Mouse (Mus musculus) liver, postnatal 0 days (tissue): ENCODE results near the gene Gp5. TPM values are rescaled to one million over a fixed set of nuclear protein-coding genes. Genes with fewer than 3 reads are reported as not detected.
"Not testable (repeated sequence)": the region's sequence is repeated elsewhere in the genome, so short reads cannot be mapped to it uniquely, and the experiment has no call there.

ENCODE experiments used
- ATAC-seq: fragments of 200-750 bp; cut with Nextera tagmentation; 2 replicates; pipeline ENCODE4 v1.8.0; 2017; ENCODE audit warnings: mild to moderate bottlenecking, moderate library complexity
- DNase-seq: peaks from one replicate; pipeline ENCODE4 v3.0.0-alpha.2; 2016
- H3K27ac ChIP-seq: fragments of 300-500 bp; sonication (generic); 2 replicates; pipeline ENCODE4 v1.5.1; 2014; ENCODE audit warnings: antibody characterized with exemption, moderate library complexity, mild to moderate bottlenecking, low read depth
- H3K27me3 ChIP-seq: fragments of 300-500 bp; sonication (generic); 2 replicates; pipeline ENCODE4 v1.6.1; 2014; ENCODE audit warnings: low read length, control low read depth, mixed read lengths; ENCODE audit not compliant: insufficient read depth
- H3K36me3 ChIP-seq: fragments of 300-500 bp; sonication (generic); replicated peaks from 2 replicates; pipeline ENCODE4 v1.6.1; 2014; ENCODE audit warnings: mild to moderate bottlenecking, control low read depth, low read length, moderate library complexity, mixed read lengths; ENCODE audit not compliant: insufficient read depth
- H3K4me1 ChIP-seq: fragments of 300-500 bp; sonication (generic); 2 replicates; pipeline ENCODE4 v1.6.1; 2014; ENCODE audit warnings: antibody characterized with exemption, mild to moderate bottlenecking, control low read depth; ENCODE audit not compliant: insufficient read depth
- H3K4me2 ChIP-seq: fragments of 300-500 bp; sonication (generic); 2 replicates; pipeline ENCODE4 v1.6.1; 2014; ENCODE audit warnings: low read depth, mild to moderate bottlenecking, low read length, moderate library complexity, mixed read lengths
- H3K4me3 ChIP-seq: fragments of 300-500 bp; sonication (generic); 2 replicates; pipeline ENCODE4 v1.5.1; 2014; ENCODE audit warnings: low read depth, low read length
- H3K9ac ChIP-seq: fragments of 300-500 bp; sonication (generic); replicated peaks from 2 replicates; pipeline ENCODE4 v1.6.1; 2014; ENCODE audit warnings: mild to moderate bottlenecking, moderate library complexity
- H3K9me3 ChIP-seq: fragments of 300-500 bp; sonication (generic); 2 replicates; pipeline ENCODE4 v1.6.1; 2016; ENCODE audit warnings: mild to moderate bottlenecking, control low read depth, low read length, mixed read lengths
- CTCF ChIP-seq: sonication (generic); IDR thresholded peaks from 2 replicates; pipeline ENCODE4 v1.5.1; 2016; ENCODE audit warnings: antibody characterized with exemption, low read depth
- EP300 ChIP-seq: IDR thresholded peaks from 2 replicates; pipeline ENCODE4 v1.6.1; 2016; ENCODE audit warnings: antibody characterized with exemption, low read depth, mild to moderate bottlenecking
- WGBS: fragments of 180-500 bp; shearing (Covaris S2); extraction: QIAGEN DNeasy Blood & Tissue Kit; methylation state at CpG from one replicate; pipeline ENCODE4 v1.1.7; 2014; ENCODE audit not compliant: insufficient replicate concordance; 5-methylcytosine and 5-hydroxymethylcytosine counted together
- polyA plus RNA-seq: library from polyadenylated mRNA; unstranded; fragments of >200 nt; fragmentation: Nextera tagmentation; extraction: Ambion mirVana; gene quantifications from 2 replicates; pipeline ENCODE4 v1.2.1, GENCODE M21; 2015

Gene Gp5
- polyA plus RNA-seq = 17.5 and 17.7 TPM in 2 replicates

DNA sequence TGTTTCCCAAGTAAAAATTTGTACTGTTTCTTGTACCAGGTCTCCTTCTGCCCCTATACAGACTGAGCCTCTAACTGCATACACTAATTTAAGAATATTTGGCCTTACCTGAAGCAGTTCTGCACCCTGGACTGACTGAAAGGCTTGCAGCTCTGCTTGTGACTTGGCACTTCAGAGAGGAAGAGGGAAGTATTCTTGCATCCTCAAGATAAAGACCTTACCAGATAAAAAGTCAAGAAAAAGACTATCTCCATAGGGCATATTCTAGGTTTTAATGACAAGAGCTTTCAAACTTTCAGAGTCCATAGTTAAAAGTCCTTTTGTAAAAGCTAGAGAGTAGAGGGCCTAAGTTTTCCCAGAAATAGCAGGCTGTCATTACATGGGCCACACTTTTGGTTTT, at the start of gene Gp5:
Gene Gp5 (minus strand): TSS at position 133 of the 400 bp plus-strand sequence.
- Histone ChIP-seq H3K36me3 (peaks cover 5% of the 10 kb centered on the region; the same call in 1 of the 2 replicates), H3K9me3 (no peaks in the 10 kb centered on the region), H3K27me3 (peaks cover 35% of the 10 kb centered on the region), H3K9ac (0 out of 2 replicates have a peak within 1 kb of the TSS, but pooled peaks have one; percentile 55), H3K4me2 (peak within 1 kb of the TSS; percentile 95), H3K4me1 (peaks cover 19% of the 10 kb centered on the region), H3K27ac (no peak within 1 kb of the TSS), H3K4me3 (peak within 1 kb of the TSS; percentile 63)
- ATAC-seq (peak; percentile 14; the same call in 1 of the 2 replicates), DNase-seq (no peak)
- no peak for TF ChIP-seq CTCF
- peak; percentile 74 for TF ChIP-seq EP300

DNA sequence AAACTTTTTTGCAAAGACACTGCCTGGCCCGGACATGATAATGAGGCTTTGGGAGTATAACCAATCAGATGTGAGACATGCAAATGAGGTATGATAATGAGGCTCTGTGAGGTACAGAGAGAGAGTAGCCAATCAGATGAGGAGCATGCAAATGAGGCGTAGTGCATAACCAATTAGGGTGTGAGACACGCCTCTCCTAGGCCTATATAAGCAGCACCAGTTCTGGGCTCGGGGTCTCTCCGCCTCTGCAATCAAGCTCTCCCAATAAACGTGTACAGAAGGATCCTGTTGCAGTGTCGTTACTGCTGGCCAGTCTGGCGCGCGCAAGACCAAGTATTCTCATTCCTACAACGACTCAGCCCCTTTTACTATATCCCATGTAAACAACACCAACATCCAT, 42.9 kb upstream of the Gp5 start:
- H3K27ac ChIP-seq, H3K4me1 ChIP-seq, DNase-seq, H3K9me3 ChIP-seq, ATAC-seq, H3K4me2 ChIP-seq, H3K27me3 ChIP-seq, H3K4me3 ChIP-seq, H3K9ac ChIP-seq: not testable (repeated sequence)
- H3K36me3 ChIP-seq = peaks cover 39% of the 10 kb centered on the region
- 93% methylated on average over 11 of the region's 11 CpGs for WGBS

DNA sequence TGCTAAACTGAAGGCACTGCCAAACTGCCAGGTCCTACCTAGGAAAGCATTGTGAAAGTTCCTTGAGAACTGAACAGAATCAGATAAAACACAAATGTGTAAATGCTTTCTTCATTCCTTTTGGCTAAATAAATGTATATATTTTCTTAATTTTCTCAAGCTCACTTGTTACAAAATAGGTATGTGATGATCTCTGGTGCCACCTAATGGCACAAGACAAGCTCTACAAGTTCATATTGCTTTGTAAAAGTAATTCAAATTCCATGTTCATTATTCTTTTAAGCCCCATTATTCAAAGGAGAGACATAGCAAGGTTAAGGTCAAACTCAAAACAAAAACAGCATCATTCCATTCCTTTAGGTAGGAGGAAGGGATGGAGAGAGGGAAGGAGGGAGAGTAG, 3.7 kb upstream of the Gp5 start:
- ATAC-seq = no peak
- no peak overlapping the region for H3K4me2 ChIP-seq

DNA sequence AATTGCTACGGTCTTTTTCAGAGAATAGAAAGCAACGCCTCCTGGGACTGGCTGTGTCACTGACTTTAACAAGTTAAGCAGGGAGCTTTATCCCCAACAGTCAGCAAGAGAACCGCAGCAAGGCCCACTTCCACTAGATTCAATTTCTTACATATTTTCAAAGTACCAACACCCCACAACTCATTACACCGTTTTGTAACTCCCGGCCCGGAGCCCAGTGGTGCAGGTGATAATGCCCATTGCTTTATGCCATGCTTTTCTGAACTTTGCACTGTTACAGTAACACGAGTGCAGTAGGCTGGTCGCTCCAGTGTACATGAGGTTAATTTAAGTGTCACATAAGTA, 436 bp downstream of the Gp5 start:
- Histone ChIP-seq H3K36me3 (peaks cover 2% of the 10 kb centered on the region; the same call in 1 of the 2 replicates), H3K4me3 (no peak overlapping the region), H3K27ac (no peak overlapping the region), H3K4me1 (peaks cover 19% of the 10 kb centered on the region), H3K9me3 (no peaks in the 10 kb centered on the region), H3K9ac (no peak overlapping the region), H3K4me2 (peak overlapping the region; percentile 95; the same call in 1 of the 2 replicates), H3K27me3 (peaks cover 35% of the 10 kb centered on the region)
- DNase-seq (no peak), ATAC-seq (no peak)
- 40% methylated on average over 8 of the region's 8 CpGs for WGBS
- no peak for TF ChIP-seq CTCF
- TF ChIP-seq EP300 = no peak

More for the DNA sequence above, 3.7 kb upstream of the Gp5 start:
- Histone ChIP-seq H3K9me3 (no peaks in the 10 kb centered on the region), H3K27me3 (peaks cover 9% of the 10 kb centered on the region; the same call in 1 of the 2 replicates), H3K9ac (no peak overlapping the region), H3K4me1 (peaks cover 6% of the 10 kb centered on the region), H3K4me3 (no peak overlapping the region), H3K27ac (no peak overlapping the region), H3K36me3 (peaks cover 26% of the 10 kb centered on the region)
- TF ChIP-seq EP300 (no peak), CTCF (peak; percentile 66)
- DNase-seq = no peak

DNA sequence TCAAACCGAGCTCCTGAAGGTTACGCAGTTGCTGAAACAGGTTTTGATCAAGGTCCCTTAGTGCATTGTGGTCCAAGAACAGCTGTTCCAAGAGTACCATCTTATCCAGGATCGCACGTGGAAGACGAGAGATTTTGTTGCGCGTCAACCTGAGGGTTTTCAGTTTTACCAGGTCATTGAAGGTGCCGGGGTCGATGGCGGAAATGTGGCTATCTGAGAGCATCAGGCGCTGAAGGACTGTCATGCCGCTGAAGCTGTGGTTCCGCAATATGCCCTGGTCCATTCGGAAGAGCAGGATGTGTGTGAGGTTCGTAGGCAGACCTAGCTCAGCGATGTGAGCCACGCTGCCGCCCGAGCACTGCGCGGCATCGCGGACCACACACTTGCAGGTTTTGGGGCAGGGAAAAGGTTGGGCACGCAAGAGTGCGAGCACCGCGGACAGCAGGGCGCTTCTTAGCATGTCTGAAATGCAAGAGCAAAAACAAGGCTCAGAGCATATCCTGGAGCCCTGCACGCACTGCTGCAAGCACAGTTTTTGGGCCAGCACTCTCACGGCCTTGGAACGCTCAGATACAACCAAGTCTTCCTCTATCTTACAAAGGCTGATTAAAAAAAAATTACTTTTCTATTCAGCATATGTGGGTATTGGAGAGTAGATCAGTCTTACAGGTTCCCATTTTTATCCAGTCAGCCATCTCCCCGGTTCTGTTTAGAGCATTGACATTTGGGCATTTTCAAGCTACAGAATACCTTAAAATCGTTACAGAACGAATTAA, 996 bp downstream of the Gp5 start:
- H3K4me2 ChIP-seq = peak overlapping the region; percentile 95
- H3K36me3 ChIP-seq = no peaks in the 10 kb centered on the region; the same call in 1 of the 2 replicates
- H3K4me1 ChIP-seq = peaks cover 19% of the 10 kb centered on the region
- peak overlapping the region; percentile 63 for H3K4me3 ChIP-seq
- DNase-seq = no peak
- H3K27ac ChIP-seq = no peak overlapping the region
- 3% methylated on average over 34 of the region's 34 CpGs for WGBS
- peak; percentile 18 for ATAC-seq
- peaks cover 35% of the 10 kb centered on the region for H3K27me3 ChIP-seq
- no peaks in the 10 kb centered on the region for H3K9me3 ChIP-seq
- TF ChIP-seq EP300 (no peak), CTCF (no peak)
- peak overlapping the region; percentile 55; the same call in 1 of the 2 replicates for H3K9ac ChIP-seq

DNA sequence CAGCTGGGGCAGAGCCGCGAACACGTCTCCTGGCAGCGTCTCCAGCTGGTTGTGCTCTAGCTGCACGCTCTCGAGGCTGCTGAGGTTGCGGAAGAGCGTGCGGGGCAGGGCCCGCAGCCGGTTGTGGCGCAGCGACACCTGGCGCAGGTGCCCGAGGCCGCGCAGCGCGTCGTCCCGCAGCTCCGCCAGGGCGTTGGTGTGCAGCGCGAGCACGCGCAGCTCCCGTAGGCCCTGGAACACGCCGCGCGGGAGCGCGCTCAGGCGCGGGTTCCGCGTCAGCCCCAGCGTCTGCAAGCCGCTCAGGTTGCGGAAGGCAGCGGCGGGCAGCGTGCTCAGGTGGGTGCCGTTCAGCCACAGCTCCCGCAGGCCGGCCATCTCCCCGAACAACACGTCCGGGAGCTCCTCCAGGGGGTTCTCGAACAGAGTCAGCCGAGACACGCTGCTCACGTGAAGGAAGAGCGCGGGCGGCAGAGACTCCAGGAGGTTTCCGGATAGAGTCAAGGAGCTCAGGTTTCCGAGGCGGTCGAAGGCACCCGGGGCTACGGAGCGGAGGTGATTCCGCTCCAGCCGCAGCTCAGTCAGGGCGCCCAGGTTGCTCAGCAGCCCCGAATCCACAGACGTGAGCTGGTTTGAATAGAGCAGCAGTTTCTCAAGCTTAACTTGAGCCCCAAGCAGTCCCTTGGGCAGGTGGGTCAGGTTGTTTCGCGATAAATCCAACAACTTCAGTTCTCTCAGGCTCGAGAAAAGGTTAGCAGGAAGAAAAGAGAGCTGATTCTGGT, 1.8 kb downstream of the Gp5 start:
- ATAC-seq = peak; percentile 69
- no peak for TF ChIP-seq EP300
- TF ChIP-seq CTCF = peak; percentile 21; the same call in 1 of the 2 replicates
- H3K4me1 ChIP-seq = peaks cover 19% of the 10 kb centered on the region
- peak overlapping the region; percentile 55 for H3K9ac ChIP-seq
- 2% methylated on average over 64 of the region's 72 CpGs for WGBS
- H3K4me2 ChIP-seq = peak overlapping the region; percentile 95
- peaks cover 35% of the 10 kb centered on the region for H3K27me3 ChIP-seq
- no peaks in the 10 kb centered on the region; the same call in 1 of the 2 replicates for H3K36me3 ChIP-seq
- peak overlapping the region; percentile 63 for H3K4me3 ChIP-seq
- peak; percentile 65 for DNase-seq
- no peak overlapping the region for H3K27ac ChIP-seq
- H3K9me3 ChIP-seq = no peaks in the 10 kb centered on the region
